Mouse (Mus musculus) liver, embryonic 11.5 days (tissue): ENCODE results near the gene Cyp2d11. TPM values are rescaled to one million over a fixed set of nuclear protein-coding genes. Genes with fewer than 3 reads are reported as not detected.

Experiments used
- ATAC-seq: fragments of 200-750 bp; cut with Nextera tagmentation; replicated peaks from 2 replicates; pipeline ENCODE4 v1.8.0; 2017; ENCODE audit warnings: moderate number of reproducible peaks, mild to moderate bottlenecking, moderate TSS enrichment, moderate library complexity; ENCODE audit not compliant: low FRiP score
- DNase-seq: peaks from one replicate; pipeline ENCODE4 v3.0.0-alpha.2; 2017; ENCODE audit warnings: low spot score
- H3K27ac ChIP-seq: fragments of 300-500 bp; sonication (generic); 2 replicates; pipeline ENCODE4 v1.5.1; 2014; ENCODE audit warnings: mild to moderate bottlenecking, low read depth, low read length, control low read depth
- H3K27me3 ChIP-seq: fragments of 300-500 bp; sonication (generic); replicated peaks from 2 replicates; pipeline ENCODE4 v1.6.1; 2014; ENCODE audit warnings: low read length, mixed read lengths; ENCODE audit not compliant: control insufficient read depth, insufficient read depth
- H3K36me3 ChIP-seq: fragments of 300-500 bp; sonication (generic); 2 replicates; pipeline ENCODE4 v1.6.1; 2014; ENCODE audit warnings: mild to moderate bottlenecking, low read length, moderate library complexity, mixed read lengths; ENCODE audit not compliant: control insufficient read depth, insufficient read depth
- H3K4me1 ChIP-seq: fragments of 300-500 bp; sonication (generic); replicated peaks from 2 replicates; pipeline ENCODE4 v1.6.1; 2014; ENCODE audit warnings: low read length, mixed read lengths; ENCODE audit not compliant: control insufficient read depth, insufficient read depth
- H3K4me2 ChIP-seq: fragments of 300-500 bp; sonication (generic); 2 replicates; pipeline ENCODE4 v1.6.1; 2014; ENCODE audit warnings: mild to moderate bottlenecking, control low read depth, moderate library complexity
- H3K4me3 ChIP-seq: fragments of 300-500 bp; sonication (generic); 2 replicates; pipeline ENCODE4 v1.5.1; 2014; ENCODE audit warnings: low read depth, low read length, control low read depth
- H3K9ac ChIP-seq: fragments of 300-500 bp; sonication (generic); 2 replicates; pipeline ENCODE4 v1.6.1; 2014; ENCODE audit warnings: low read depth, low read length, control low read depth
- H3K9me3 ChIP-seq: fragments of 300-500 bp; sonication (generic); 2 replicates; pipeline ENCODE4 v1.6.1; 2016; ENCODE audit warnings: low read length, inconsistent platforms, mixed read lengths; ENCODE audit not compliant: control insufficient read depth
- WGBS: fragments of 180-500 bp; shearing (Covaris S2); extraction: QIAGEN DNeasy Blood & Tissue Kit; methylation state at CpG from one replicate; pipeline ENCODE4 v1.1.7; 2014; 5-methylcytosine and 5-hydroxymethylcytosine counted together
- polyA plus RNA-seq: library from polyadenylated mRNA; unstranded; fragments of >200 nt; fragmentation: Nextera tagmentation; extraction: Ambion mirVana; gene quantifications from 2 replicates; pipeline ENCODE4 v1.2.1, GENCODE M21; 2014

Cyp2d11 gene
- polyA plus RNA-seq, 1 experiment from 2014 or later, result not detected

DNA sequence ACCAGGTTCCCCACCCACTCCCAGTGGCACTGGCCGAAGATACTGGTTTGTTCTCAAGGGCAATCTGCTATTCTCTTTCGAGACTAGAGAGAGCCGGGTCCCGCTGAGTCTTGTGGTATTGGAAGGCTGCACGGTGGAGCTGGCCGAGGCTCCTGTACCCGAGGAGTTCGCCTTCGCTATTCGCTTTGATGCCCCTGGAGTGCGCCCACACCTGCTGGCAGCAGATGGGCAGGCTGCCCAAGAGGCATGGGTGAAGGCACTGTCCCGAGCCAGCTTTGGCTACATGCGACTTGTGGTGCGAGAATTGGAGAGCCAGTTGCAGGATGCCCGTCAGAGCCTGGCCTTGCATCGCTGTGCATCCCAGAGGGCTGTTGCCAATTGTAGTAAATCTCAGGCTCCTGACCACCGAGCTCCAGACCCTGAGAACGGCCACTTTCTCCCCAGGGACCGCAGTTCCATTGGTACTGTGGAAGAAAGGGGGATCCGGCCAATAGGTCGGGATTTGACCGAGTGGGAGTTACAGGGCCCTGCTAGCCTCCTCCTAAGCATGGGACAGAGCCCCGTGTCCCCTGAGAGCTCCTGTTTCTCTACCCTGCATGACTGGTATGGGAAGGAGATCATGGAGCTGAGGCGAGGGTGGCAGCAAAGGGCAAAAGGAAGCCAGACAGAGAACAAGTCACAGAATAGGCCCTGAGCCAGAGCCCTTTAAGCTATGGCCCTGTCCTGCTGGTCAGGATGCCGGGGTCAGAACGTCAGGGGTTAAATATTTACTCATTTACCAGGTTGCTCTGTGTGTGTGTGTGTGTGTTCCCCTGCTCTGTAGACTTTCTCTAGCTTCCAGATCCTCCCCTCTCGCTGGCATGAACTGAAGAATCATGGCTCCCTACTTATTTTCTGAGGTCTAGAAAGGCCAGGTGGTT, 50.2 kb downstream of the Cyp2d11 start:
- 88% methylated on average over 27 of the region's 27 CpGs for WGBS
- Histone ChIP-seq H3K27me3 (no peaks in the 10 kb centered on the region), H3K9me3 (no peaks in the 10 kb centered on the region), H3K4me2 (peak overlapping the region; percentile 97), H3K4me3 (peak overlapping the region; percentile 19), H3K27ac (peak overlapping the region; percentile 99), H3K9ac (peak overlapping the region; percentile 96; the same call in 1 of the 2 replicates), H3K4me1 (peaks cover 75% of the 10 kb centered on the region), H3K36me3 (peaks cover 13% of the 10 kb centered on the region)
- ATAC-seq, result no peak
- no peak for DNase-seq

DNA sequence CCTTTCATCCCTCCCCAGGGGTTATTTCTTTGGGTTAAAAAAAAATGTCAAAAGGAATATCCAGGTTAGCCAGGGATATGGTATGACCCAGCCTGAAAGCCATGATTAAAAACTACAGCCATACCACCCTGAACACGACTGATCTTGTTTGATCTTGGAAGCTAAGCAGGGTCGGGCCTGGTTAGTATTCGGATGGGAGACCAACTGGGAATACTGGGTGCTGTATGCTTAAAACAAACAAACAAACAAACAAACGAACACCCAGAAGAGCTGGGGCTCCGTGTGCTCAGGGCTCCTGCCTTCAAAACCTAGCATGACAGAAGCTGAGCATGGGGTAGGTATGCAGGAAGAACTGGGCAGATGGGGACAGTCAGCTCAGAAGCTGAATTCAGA, 51.3 kb downstream of the Cyp2d11 start:
- peak overlapping the region; percentile 99 for H3K27ac ChIP-seq
- WGBS, result 52% methylated on average over 5 of the region's 5 CpGs
- ATAC-seq (no peak), DNase-seq (no peak)
- no peaks in the 10 kb centered on the region for H3K9me3 ChIP-seq
- H3K4me3 ChIP-seq, result peak overlapping the region; percentile 72
- peaks cover 8% of the 10 kb centered on the region; the same call in 1 of the 2 replicates for H3K36me3 ChIP-seq
- H3K27me3 ChIP-seq, result no peaks in the 10 kb centered on the region
- H3K4me1 ChIP-seq, result peaks cover 78% of the 10 kb centered on the region
- peak overlapping the region; percentile 97 for H3K4me2 ChIP-seq
- peak overlapping the region; percentile 96 for H3K9ac ChIP-seq

DNA sequence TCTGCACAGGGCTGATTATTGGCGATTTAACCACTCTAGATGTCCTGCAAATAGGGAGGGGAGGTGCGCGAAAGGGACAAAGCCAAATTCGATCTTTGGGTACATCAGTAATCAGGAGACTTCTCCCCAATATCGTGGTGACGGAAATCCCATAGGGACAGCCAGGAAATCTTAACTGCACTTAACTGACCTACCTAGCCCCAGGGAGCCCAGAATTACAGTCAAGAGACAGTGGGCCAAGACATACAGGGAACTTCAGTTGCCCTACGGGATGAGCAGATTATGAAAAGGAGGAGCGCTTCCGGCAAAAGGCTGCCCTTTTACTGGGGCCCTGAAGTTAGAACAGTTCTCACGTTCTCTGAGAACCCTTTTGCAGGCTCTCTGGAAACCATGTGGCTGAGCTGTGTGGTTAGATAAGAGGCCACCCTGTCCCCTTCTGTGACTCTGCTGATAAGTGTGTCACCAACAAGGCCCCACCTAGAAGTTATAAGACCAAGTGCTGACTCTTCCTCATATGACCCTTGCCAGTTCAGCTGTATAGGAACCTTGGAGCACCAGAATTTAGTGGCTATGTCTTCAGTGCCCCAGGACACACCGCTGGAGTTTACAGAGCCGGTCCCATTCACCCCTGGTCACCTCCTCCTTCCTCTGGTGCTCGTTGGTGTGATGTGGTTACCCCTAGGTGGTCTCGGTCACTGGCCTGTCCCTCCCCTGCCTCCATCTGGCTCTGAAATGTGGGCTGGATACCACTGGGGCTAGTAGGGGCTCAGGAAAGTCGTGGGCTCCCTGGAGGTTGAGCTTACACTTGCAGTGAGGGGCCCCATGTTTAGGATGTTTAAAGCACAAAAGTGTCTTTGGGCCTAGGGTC, 51.9 kb downstream of the Cyp2d11 start:
- WGBS, result 22% methylated on average over 15 of the region's 15 CpGs
- peaks cover 77% of the 10 kb centered on the region for H3K4me1 ChIP-seq
- DNase-seq, result peak; percentile 68
- H3K9me3 ChIP-seq, result no peaks in the 10 kb centered on the region
- H3K27ac ChIP-seq, result peak overlapping the region; percentile 99
- peak; percentile 71 for ATAC-seq
- H3K4me3 ChIP-seq, result peak overlapping the region; percentile 72
- H3K36me3 ChIP-seq, result peaks cover 8% of the 10 kb centered on the region; the same call in 1 of the 2 replicates
- peak overlapping the region; percentile 97 for H3K4me2 ChIP-seq
- H3K27me3 ChIP-seq, result no peaks in the 10 kb centered on the region
- peak overlapping the region; percentile 96 for H3K9ac ChIP-seq

DNA sequence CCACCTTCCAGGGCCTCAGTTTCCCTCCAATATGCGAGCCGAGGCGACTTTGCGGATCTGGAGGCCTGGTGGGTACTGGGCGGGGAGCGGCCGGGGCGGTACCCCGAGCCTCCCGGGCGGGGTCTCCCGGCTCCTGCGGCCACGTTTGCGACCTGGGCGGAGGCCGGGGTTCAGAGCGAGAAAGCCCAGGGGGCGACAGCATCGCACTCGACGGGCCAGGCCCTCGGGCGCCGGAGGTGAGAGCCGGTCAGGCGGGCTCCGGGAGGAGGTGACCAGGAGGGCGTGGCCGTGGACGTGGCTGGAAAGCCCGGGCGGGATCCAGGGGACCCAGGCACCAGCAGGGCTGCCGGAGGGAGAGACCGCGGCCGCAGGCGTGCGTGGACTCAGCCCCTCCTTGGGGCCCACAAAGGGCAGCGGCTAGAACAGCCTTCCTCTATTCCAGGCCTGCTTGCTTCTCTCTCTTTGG, 52.8 kb downstream of the Cyp2d11 start:
- Histone ChIP-seq H3K4me1 (peaks cover 76% of the 10 kb centered on the region), H3K9ac (peak overlapping the region; percentile 96), H3K27ac (peak overlapping the region; percentile 99), H3K27me3 (no peaks in the 10 kb centered on the region), H3K4me3 (peak overlapping the region; percentile 72), H3K9me3 (no peaks in the 10 kb centered on the region), H3K4me2 (peak overlapping the region; percentile 97), H3K36me3 (peaks cover 8% of the 10 kb centered on the region; the same call in 1 of the 2 replicates)
- DNase-seq, result peak; percentile 78
- ATAC-seq, result peak; percentile 35
- 2% methylated on average over 39 of the region's 40 CpGs for WGBS

DNA sequence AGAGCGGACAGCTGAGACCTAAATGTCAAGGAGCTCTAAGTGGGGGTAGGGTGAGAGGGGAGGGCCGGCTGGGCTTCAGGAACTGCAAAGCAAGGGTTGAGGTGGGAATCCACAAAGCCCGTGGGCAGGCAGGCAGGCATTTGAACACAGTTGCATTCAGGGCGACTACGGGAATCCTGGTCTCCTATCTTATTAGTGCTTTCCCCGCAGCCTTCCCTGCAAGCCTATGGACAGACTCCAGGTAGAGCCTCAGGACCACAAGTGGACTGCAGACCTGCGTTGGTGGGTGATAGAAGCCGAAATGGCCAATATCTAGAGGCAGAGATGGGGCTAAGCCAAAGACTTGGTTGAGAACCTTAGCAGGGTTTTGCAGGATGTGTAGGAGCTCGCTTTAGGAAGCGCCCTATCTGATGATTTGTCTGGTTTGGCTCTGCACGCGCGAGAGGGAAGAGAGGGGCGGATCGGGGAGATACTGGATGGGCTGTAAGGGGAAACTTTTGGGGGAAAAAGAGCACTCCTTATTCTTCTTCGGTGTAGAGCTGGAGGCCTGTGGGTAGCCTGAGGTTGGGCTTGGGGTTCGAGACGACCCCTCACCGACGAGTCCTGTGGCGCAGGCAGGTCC, 53.3 kb downstream of the Cyp2d11 start:
- Histone ChIP-seq H3K36me3 (peaks cover 8% of the 10 kb centered on the region; the same call in 1 of the 2 replicates), H3K4me1 (peaks cover 76% of the 10 kb centered on the region), H3K9me3 (no peaks in the 10 kb centered on the region), H3K27me3 (no peaks in the 10 kb centered on the region), H3K27ac (peak overlapping the region; percentile 99), H3K4me2 (peak overlapping the region; percentile 97), H3K9ac (peak overlapping the region; percentile 96), H3K4me3 (peak overlapping the region; percentile 72)
- DNase-seq (no peak), ATAC-seq (no peak)
- WGBS, result 20% methylated on average over 21 of the region's 21 CpGs

DNA sequence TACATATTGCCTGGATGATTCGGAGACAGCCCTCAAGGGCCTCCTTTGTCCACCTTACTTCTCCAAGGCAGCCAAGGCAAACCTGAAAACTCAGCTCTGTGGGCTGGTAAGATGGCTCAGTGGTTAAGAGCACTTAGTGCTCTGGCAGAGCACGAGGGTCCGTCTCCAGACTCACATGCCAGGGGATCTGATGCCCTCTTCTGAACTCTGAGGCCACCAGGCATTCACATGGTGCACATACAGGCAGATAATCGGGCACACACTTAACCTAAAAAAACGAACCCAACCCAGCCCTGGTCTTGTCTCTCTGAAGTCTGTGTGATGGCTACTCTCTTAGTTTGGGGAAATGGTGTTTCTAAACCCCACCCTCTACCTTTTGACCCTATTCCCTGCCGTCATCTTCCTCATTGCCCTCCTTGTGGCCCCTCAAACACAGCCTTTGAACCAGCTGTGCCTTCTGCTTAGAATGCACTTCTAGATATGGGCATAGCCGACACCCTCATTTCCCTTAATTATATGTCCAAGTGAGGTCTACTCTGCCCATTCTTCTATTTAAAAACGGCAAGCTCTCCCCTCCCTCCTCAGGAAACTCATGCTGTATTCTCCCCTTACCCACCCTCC, 54.1 kb downstream of the Cyp2d11 start:
- peak overlapping the region; percentile 72; the same call in 1 of the 2 replicates for H3K4me3 ChIP-seq
- ATAC-seq, result no peak
- H3K27ac ChIP-seq, result peak overlapping the region; percentile 99
- H3K36me3 ChIP-seq, result peaks cover 12% of the 10 kb centered on the region; the same call in 1 of the 2 replicates
- no peaks in the 10 kb centered on the region for H3K27me3 ChIP-seq
- WGBS, result 46% methylated on average over 8 of the region's 8 CpGs
- no peaks in the 10 kb centered on the region for H3K9me3 ChIP-seq
- peak overlapping the region; percentile 97 for H3K4me2 ChIP-seq
- peaks cover 68% of the 10 kb centered on the region for H3K4me1 ChIP-seq
- H3K9ac ChIP-seq, result peak overlapping the region; percentile 96
- no peak for DNase-seq
